Mouse (Mus musculus): ENCODE data around the gene Plekhh3. TPM values are rescaled to one million over a fixed set of nuclear protein-coding genes. Genes with fewer than 3 reads are reported as not detected.

Plekhh3 gene
- total RNA-seq, 2 experiments from 2014 or later = 1.4 TPM; not detected in 1

DNA sequence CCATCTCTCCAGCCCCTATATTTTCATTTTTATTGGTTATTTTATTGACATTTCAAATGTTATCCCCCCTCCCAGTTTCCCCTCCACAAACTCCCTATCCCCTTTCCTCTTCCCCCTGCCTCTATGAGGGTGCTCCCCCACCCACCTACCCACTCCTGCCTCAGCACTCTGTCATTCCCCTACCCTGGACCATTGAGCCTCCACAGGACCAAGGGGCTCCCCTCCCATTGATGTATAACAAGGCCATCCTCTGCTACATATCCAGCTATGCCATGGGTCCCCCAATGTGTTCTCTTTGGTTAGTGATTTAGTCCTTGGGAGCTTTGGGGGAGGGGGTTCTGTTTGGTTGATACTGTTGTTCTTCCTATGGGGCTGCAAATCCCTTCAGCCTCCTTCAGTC is 16.5 kb downstream of the Plekhh3 start:
- no peak for ATAC-seq (replicated peaks; ENCODE audit: poor library complexity, severe bottlenecking)

DNA sequence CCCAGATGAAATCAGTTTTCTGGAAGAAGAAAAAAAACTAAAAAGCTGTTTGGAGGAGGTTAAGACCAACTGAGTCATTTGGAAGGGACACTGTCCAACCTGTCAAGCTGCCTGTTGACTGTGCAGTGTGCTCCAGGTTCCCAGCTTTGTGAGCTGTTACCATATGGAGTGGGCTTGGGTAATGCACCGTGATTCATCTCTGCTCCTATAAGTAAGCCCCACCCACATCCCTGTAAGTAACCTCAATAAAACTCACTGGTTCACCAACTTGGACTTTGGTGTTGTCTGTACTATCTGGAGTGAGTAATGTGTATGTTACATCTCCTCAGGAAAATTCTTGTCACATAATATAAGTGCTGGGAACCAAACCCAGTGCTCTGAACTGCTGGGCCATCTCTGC is 18.3 kb downstream of the Plekhh3 start:
- no peak for ATAC-seq (replicated peaks; ENCODE audit: poor library complexity, severe bottlenecking)

DNA sequence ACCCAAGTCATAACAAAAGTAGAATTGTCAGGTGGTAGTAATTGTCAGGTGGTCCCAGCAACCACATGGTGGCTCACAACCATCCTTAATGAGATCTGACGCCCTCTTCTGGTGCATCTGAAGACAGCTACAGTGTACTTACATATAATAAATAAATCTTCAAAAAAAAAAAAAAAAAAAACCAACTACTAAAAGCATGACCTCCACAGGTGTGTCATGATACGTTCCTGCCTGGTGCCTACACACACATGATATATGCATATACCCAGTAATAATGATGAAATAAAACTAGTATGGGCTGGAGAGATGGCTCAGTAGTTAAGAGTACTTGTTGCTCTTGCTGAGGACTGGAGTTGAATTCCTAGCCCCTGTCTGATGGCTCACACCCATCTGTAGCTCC is 20.1 kb downstream of the Plekhh3 start:
- no peak for ATAC-seq (replicated peaks; ENCODE audit: poor library complexity, severe bottlenecking)

- no peak for ATAC-seq (replicated peaks; ENCODE audit: poor library complexity, severe bottlenecking)
Observed at GRCm38 (mm10) chr11:101149178-101150105, 21.7 kb downstream of the Plekhh3 start.

DNA sequence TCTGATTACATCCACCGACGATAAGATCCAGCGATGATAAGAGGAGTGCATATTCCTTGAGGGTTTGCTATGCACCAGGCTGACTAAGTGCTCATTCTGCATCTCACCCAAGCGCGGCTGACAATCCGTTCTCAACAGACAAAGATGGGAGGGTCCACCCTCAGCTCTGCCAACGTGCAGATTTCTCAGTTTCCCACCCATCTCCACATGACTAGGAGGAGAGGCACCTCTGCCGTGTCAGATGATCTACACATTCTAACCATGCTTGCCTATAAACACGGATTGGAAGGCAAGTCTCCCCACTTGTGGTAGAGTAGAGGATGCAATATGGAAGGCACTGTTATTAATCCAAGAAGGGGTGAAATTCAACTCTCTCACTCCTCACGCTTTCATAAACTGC is 22.4 kb downstream of the Plekhh3 start:
- no peak for ATAC-seq (replicated peaks; ENCODE audit: poor library complexity, severe bottlenecking)

DNA sequence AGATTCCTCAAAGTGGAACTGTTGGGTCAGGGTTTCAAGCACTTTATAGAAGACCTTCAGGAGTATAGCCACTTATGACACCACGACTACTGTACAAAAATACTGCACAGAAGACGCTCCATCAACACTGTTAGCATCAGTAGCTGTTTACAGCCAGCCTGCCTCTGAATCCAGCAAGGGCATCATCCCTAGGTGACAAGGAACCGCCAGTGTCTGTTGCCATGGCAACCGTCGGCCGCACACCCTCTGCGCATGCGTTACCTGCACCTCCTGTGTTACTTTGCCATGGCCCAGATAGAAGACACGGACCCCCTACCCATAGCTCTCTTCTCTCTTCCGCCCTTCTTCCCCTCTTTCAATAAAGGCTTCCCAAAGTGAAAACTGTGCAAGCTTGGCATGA is 24.8 kb downstream of the Plekhh3 start:
- no peak for ATAC-seq (replicated peaks; ENCODE audit: poor library complexity, severe bottlenecking)

DNA sequence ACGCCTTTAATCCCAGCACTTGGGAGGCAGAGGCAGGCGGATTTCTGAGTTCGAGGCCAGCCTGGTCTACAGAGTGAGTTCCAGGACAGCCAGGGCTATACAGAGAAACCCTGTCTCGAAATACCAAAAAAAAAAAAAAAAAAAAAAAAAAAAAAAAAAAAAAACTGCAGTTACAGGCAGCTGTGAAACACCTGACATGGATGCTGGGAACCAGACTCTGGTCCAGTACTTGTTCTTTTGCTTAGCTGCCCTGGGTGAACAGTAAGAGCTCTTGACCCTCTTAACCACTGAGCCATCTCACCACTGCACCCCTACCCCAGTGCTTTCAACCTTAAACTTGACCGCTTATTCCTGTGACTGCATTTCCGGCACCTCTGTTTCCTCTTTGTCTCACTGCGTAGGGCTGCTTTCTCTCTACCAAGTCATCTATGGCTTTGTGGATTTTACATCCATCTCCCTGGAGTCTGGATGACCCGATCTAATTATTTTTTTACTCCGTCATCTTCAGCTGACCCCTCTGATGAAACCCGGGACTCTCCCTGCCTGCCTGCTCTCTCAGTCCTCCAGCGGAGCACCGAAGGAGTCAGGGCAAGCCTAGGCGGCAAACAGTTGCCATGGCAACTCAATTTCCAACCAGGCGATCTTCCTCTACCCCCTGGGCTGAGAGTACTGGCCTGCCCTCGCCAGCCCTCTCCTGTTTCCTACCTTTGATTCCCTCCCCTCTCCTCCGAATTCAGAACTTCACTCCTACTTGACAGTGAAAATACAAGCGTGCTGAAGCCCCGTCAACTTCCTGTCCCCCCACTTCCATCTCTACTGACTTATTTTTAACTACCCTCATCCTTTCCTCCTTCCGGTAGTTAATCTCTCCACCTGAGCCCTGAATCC is 27.6 kb downstream of the Plekhh3 start:
- ATAC-seq (replicated peaks; ENCODE audit: poor library complexity, severe bottlenecking) = peak; percentile 66

DNA sequence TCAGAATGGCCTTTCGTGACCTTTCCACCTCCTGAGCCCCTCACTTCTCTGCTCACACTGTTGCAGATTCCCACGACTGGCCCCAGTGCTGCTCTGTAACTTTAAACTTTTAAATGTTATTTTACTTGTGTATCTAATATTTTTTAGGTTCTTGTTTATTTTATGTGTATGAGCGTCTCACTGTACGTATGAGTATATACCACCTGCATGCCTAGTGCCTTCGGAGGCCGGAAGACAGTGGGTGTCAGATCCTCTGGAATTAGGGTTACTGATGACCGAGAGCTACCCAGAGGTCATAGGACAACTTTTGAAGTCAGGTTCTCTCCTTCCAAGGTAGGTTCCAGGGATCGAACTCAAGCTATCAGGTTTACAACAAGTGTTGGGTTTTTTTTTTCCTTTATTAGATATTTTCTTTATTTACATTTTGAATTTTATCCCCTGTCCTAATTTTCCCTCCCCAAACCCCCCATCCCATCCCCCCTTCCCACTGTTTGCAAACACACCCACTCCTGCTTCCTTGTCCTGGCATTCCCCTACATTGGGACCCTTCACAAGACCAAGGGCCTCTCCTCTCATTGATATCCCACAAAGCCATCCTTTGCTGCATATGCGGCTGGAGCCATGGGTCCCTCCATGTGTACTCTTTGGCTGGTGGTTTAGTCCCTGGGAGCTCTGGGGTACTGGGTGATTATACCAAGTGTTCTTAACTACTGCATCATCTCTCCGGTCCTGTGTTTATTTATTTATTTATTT is 28.8 kb downstream of the Plekhh3 start:
- no peak for ATAC-seq (replicated peaks; ENCODE audit: poor library complexity, severe bottlenecking)

DNA sequence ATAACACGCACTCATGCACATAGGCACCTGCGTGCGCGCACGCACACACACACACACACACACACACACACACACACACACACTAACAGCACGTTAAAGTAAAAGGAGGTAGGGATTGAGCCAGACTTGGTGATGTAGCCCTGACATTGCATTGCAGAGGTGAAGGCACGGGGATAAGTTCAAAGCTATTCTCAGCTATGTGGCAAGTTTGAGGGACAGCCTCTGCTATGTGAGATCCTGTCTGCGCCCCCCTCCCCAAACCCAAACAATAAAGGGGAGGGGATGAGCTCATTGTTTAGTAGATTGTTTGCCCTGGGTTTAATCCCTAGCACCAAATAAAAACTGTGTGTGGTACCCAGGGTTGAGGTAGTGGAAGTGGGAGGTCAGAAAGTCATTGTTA is 30.1 kb downstream of the Plekhh3 start:
- ATAC-seq (replicated peaks; ENCODE audit: poor library complexity, severe bottlenecking) = no peak

- ATAC-seq (replicated peaks; ENCODE audit: poor library complexity, severe bottlenecking) = no peak
Observed at GRCm38 (mm10) chr11:101140164-101140819, 30.9 kb downstream of the Plekhh3 start.

DNA sequence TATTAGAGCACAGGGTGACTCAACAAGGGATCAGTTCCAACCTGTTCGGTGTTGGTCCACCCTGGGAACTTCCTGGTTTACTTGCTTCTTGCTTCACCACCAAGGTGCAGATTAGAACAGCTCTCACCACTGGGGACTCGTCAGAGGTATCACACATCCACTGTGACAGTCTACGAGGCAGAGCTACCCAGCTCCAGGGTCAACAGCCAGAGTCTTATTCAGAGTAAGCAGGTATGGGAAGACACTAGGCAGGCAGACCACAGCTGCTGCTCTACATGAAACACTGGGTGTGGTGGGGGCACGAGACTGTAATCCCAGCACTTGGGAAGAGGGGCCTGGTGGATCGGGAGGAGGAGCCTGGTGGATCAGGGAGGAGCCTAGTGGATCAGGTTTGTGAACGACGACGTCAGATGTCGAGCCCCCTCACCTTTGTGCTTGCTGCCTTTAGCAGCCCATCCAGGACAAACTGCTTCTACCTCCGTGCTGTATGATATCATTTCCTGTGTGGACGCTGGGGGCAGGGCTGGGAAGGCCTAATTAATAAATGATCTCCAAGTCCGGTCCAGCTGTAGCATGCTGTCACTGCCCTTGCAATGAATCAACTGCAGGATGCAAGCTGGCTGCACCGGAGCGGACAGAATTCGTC is 32.5 kb downstream of the Plekhh3 start:
- peak; percentile 53 for ATAC-seq (replicated peaks; ENCODE audit: poor library complexity, severe bottlenecking)

- ATAC-seq (replicated peaks; ENCODE audit: poor library complexity, severe bottlenecking) = no peak
Observed at GRCm38 (mm10) chr11:101137000-101137399, 34.2 kb downstream of the Plekhh3 start.

DNA sequence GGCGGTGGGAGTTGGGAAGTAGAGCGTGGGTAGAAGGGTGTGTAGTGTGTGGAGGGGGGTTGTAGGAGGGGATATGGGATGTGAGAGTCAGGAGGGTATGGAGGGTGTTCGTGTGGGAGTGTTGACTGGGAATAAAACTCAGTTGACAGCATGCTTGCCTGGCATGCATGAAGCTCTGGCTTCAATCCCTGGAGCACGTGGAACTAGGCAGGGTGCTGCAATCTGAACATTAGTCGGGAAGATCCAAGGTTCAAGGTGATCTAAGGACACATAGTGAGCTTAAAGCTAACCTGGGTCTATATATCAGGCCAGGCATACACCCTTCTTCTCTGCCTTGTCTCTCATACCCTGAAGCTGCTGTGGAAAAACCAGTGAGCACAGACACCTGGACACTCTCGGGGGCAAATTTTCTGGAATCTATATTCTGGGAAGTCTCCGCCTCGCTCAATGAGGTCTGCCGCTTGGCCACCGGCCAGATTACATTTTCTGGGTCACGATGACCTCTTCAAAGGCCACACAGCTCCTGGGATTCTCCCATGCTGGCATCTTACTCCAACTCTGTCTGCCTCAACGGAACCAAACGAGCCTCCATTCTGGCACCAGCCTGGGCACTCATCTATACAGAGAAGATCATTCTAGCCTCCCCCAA is 36.8 kb downstream of the Plekhh3 start:
- ATAC-seq (replicated peaks; ENCODE audit: poor library complexity, severe bottlenecking) = no peak

DNA sequence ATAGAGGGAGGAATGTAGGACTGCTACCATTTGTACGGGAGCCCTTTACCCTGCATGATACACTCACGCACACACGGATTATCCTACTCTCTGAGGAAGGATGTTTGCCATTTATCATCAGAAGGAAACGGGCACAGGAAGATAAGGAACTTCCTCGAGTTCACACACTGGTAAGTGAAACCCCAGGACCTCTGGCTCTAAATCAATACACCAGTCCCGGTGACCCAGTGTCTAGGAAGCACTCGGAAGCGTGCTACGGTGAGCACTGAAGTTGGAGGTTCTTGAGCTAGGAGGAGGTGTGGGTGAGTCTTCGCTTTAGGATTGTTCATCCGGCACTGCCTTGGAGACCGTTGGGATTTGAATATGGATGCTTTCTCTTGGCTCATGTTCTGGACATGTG is 38.1 kb downstream of the Plekhh3 start:
- no peak for ATAC-seq (replicated peaks; ENCODE audit: poor library complexity, severe bottlenecking)

- ATAC-seq (replicated peaks; ENCODE audit: poor library complexity, severe bottlenecking) = no peak
Observed at GRCm38 (mm10) chr11:101131701-101132100, 39.5 kb downstream of the Plekhh3 start.

DNA sequence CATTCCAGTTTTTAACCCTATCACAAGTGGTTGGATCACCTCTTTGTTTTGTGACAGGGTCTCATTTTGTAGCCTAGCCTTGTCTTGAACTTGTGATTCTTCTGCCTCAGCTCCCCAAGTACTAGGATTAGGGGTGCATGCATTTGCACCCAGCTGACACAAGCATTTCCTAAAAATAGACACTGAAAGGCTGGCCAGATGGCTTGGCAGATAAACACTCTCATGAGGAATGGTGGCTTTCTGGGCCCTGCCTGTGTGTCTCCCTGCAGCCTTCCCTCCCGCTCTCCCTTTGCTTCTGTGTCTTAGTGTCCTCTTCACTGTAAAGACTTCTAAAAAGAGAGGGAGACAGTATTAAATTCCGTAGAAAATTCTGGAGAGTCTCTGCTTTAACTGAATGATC is 40.0 kb downstream of the Plekhh3 start:
- no peak for ATAC-seq (replicated peaks; ENCODE audit: poor library complexity, severe bottlenecking)

- no peak for ATAC-seq (replicated peaks; ENCODE audit: poor library complexity, severe bottlenecking)
Observed at GRCm38 (mm10) chr11:101130056-101130756, 40.9 kb downstream of the Plekhh3 start.

- ATAC-seq (replicated peaks; ENCODE audit: poor library complexity, severe bottlenecking) = no peak
Observed at GRCm38 (mm10) chr11:101128996-101129577, 42.1 kb downstream of the Plekhh3 start.
